9 mouse cellular contexts compared by ENCODE assay signal in genomic region chr5:92499378-92499777, GRCm38 (mm10). TPM values are rescaled to one million over a fixed set of nuclear protein-coding genes. Genes with fewer than 3 reads are reported as not detected.
DNase-seq lines count a peak whose midpoint lies in the region; ATAC-seq and TF ChIP-seq lines count a peak whose summit lies in the region.
"Had no signal": no experiment of that assay in that cellular context is flagged by ENCODE, and none has a peak within 500 bp of the region (broad histone marks: within the 10 kb centered on the region; RNA-seq: fewer than 3 reads in every experiment).

No protein-coding gene starts in this region.

- ATAC-seq in liver, postnatal 0 days, result no peak
- no peak for ATAC-seq in heart, embryonic 14.5 days (ENCODE audit: insufficient number of reproducible peaks, insufficient read depth, low FRiP score, low read depth)
- peak; percentile 17; the same call in 1 of the 2 replicates for ATAC-seq in neutrophil, adult 5-6 weeks (ENCODE audit: extremely low read depth, insufficient number of reproducible peaks, low FRiP score, poor library complexity, severe bottlenecking)

- H3K4me1 ChIP-seq in liver, postnatal 0 days (ENCODE audit: insufficient read depth), result peaks cover 43% of the 10 kb centered on the region
- H3K4me1 ChIP-seq in heart, embryonic 14.5 days (ENCODE audit: control insufficient read depth in 2 of 2, insufficient read depth in 2 of 2, low read length in 2 of 2), result peaks cover 16 to 56% of the 10 kb centered on the region in 2 experiments

- no peaks in the 10 kb centered on the region; the same call in 1 of the 2 replicates for H3K36me3 ChIP-seq in liver, postnatal 0 days (replicated peaks; ENCODE audit: insufficient read depth, low read length)
- peaks cover 8% of the 10 kb centered on the region; the same call in 1 of the 2 replicates for H3K36me3 ChIP-seq in heart, embryonic 14.5 days (ENCODE audit: control insufficient read depth, insufficient read depth, low read length)

- peak overlapping the region; percentile 7 for H3K27ac ChIP-seq in liver, postnatal 0 days (ENCODE audit: low read depth)
- H3K27ac ChIP-seq in heart, embryonic 14.5 days (replicated peaks in 1 of 2; ENCODE audit: control insufficient read depth in 1 of 2, insufficient read depth in 1 of 2, low read depth in 2 of 2, low read length in 2 of 2), result peak overlapping the region in 1 of 2 experiments; percentile 19; a peak in 1 of 4 replicates

- no peak overlapping the region for H3K9ac ChIP-seq in liver, postnatal 0 days (replicated peaks)
- peak overlapping the region; percentile 21; the same call in 1 of the 2 replicates for H3K9ac ChIP-seq in heart, embryonic 14.5 days (ENCODE audit: low read length)

- no peaks in the 10 kb centered on the region for H3K27me3 ChIP-seq in liver, postnatal 0 days (ENCODE audit: insufficient read depth, low read length)
- no peaks in the 10 kb centered on the region for H3K27me3 ChIP-seq in heart, embryonic 14.5 days (ENCODE audit: control insufficient read depth, insufficient read depth, low read length)

- TF ChIP-seq CTCF in liver, postnatal 0 days (IDR thresholded peaks at IDR 0.05; ENCODE audit: low read depth), result no peak

- no peak for TF ChIP-seq EP300 in liver, postnatal 0 days (IDR thresholded peaks at IDR 0.05; ENCODE audit: low read depth)

- WGBS in liver, postnatal 0 days (ENCODE audit: insufficient replicate concordance), result 23% methylated on average over 3 of the region's 3 CpGs
- 52% methylated on average over 3 of the region's 3 CpGs for WGBS in heart, embryonic 14.5 days

- H3K4me2 ChIP-seq in liver, postnatal 0 days (ENCODE audit: low read depth, low read length), result no peak overlapping the region; the same call in 1 of the 2 replicates
- H3K4me2 ChIP-seq in heart, embryonic 14.5 days (ENCODE audit: low read length), result no peak overlapping the region

- peak; percentile 9 for DNase-seq in cerebellum, adult 9-10 months
- no peak for DNase-seq in cerebellum, adult 9-11 months
- DNase-seq in liver, postnatal 0 days, result no peak
- DNase-seq in liver, result no peak
- no peak for DNase-seq in adrenal gland, postnatal 14 days
- no peak for DNase-seq in adrenal gland, adult 18-20 months (ENCODE audit: low spot score in 2 of 2)

- H3K9me3 ChIP-seq in liver, postnatal 0 days (ENCODE audit: low read length), result no peaks in the 10 kb centered on the region
- H3K9me3 ChIP-seq in heart, embryonic 14.5 days (ENCODE audit: control insufficient read depth, low read length), result no peaks in the 10 kb centered on the region

- no peak overlapping the region for H3K4me3 ChIP-seq in liver, postnatal 0 days (ENCODE audit: low read depth, low read length)
- H3K4me3 ChIP-seq in heart, embryonic 14.5 days (ENCODE audit: control insufficient read depth in 1 of 2, insufficient read depth in 1 of 2, low read depth in 1 of 2, low read length in 2 of 2), result no peak overlapping the region

RNA-seq across cellular contexts. Expression of gene Scarb2, which starts 7.3 kb away (rescaled TPM):
- 16.3 and 16.5 TPM in 2 replicates for polyA plus RNA-seq in liver, postnatal 0 days (2015; fragmentation: Nextera tagmentation; extraction: Ambion mirVana)
- polyA plus RNA-seq in heart, embryonic 14.5 days (2014; fragmentation: Nextera tagmentation; extraction: Ambion mirVana), result 14.3 and 15.6 TPM in 2 replicates
- total RNA-seq in neutrophil, adult 5-6 weeks (2017), result 63.6 and 64.9 TPM in 2 replicates
- total RNA-seq in adrenal gland, postnatal 14 days (2021), result 67.4 and 73.7 TPM in 2 replicates
- total RNA-seq in adrenal gland, adult 18-20 months (2021), result 10 to 100 TPM; 67.1 to 70.2 TPM

RNA-seq across cellular contexts. Expression of gene Fam47e, which starts 55.5 kb away (rescaled TPM):
- 8.4 and 9.8 TPM in 2 replicates for polyA plus RNA-seq in liver, postnatal 0 days (2015; fragmentation: Nextera tagmentation; extraction: Ambion mirVana)
- not detected in 2 replicates for polyA plus RNA-seq in heart, embryonic 14.5 days (2014; fragmentation: Nextera tagmentation; extraction: Ambion mirVana)
- total RNA-seq in neutrophil, adult 5-6 weeks (2017), result not detected in 2 replicates
- total RNA-seq in adrenal gland, postnatal 14 days (2021), result not detected in 2 replicates
- total RNA-seq in adrenal gland, adult 18-20 months (2021), result not detected
- total RNA-seq: granulocyte monocyte progenitor cell, adult 5-6 weeks had no signal
